In genomic region chr2:25179566-25180217, GRCm38 (mm10) we compare ENCODE assay signal across 8 mouse cellular contexts. TPM values are rescaled to one million over a fixed set of nuclear protein-coding genes. Genes with fewer than 3 reads are reported as not detected.
DNase-seq lines count a peak whose midpoint lies in the region; ATAC-seq and TF ChIP-seq lines count a peak whose summit lies in the region.

No protein-coding gene starts in this region.

- H3K4me1 ChIP-seq in neural tube, embryonic 11.5 days (ENCODE audit: control insufficient read depth, insufficient read depth, low read length) = peaks cover 46% of the 10 kb centered on the region
- H3K4me1 ChIP-seq in limb, embryonic 15.5 days = peaks cover 57% of the 10 kb centered on the region
- H3K4me1 ChIP-seq in stomach, postnatal 0 days (replicated peaks; ENCODE audit: control insufficient read depth, insufficient read depth) = no peaks in the 10 kb centered on the region

- peaks cover 2% of the 10 kb centered on the region; the same call in 1 of the 2 replicates for H3K27me3 ChIP-seq in neural tube, embryonic 11.5 days (ENCODE audit: control insufficient read depth, insufficient read depth, low read length)
- peaks cover 65% of the 10 kb centered on the region for H3K27me3 ChIP-seq in limb, embryonic 15.5 days
- H3K27me3 ChIP-seq in stomach, postnatal 0 days (ENCODE audit: control insufficient read depth, insufficient read depth, low read length) = no peaks in the 10 kb centered on the region; the same call in 1 of the 2 replicates

- peak overlapping the region; percentile 80 for H3K4me3 ChIP-seq in neural tube, embryonic 11.5 days (ENCODE audit: low read depth, low read length)
- H3K4me3 ChIP-seq in limb, embryonic 15.5 days = peak overlapping the region; percentile 50
- peak overlapping the region; percentile 58 for H3K4me3 ChIP-seq in stomach, postnatal 0 days (ENCODE audit: low read depth, low read length)

- peak; percentile 23 for DNase-seq in embryo, embryonic 10 days (ENCODE audit: low spot score)
- no peak for DNase-seq in embryo, embryonic 11 days
- DNase-seq in neural tube, embryonic 11.5 days (ENCODE audit: low spot score) = no peak
- no peak for DNase-seq in neural tube, embryonic 10.5 days (ENCODE audit: extremely low spot score, low spot score)
- DNase-seq in stomach, postnatal 0 days (ENCODE audit: low spot score) = no peak
- no peak for DNase-seq in frontal cortex, postnatal 25 days (ENCODE audit: low spot score in 2 of 2)
- DNase-seq in cerebellum, adult 9-11 months = no peak

- TF ChIP-seq CTCF in stomach, postnatal 0 days (IDR thresholded peaks at IDR 0.05; ENCODE audit: low read depth) = no peak

- 20% methylated on average over 15 of the region's 15 CpGs for whole genome bisulfite sequencing in neural tube, embryonic 11.5 days
- 17% methylated on average over 15 of the region's 15 CpGs for WGBS in limb, embryonic 15.5 days
- WGBS in stomach, postnatal 0 days = 42% methylated on average over 15 of the region's 15 CpGs

- H3K9me3 ChIP-seq in neural tube, embryonic 11.5 days (ENCODE audit: control insufficient read depth, low read length) = no peaks in the 10 kb centered on the region
- H3K9me3 ChIP-seq in limb, embryonic 15.5 days = no peaks in the 10 kb centered on the region
- H3K9me3 ChIP-seq in stomach, postnatal 0 days (ENCODE audit: control insufficient read depth, low read length) = no peaks in the 10 kb centered on the region

- no peaks in the 10 kb centered on the region for H3K36me3 ChIP-seq in neural tube, embryonic 11.5 days (ENCODE audit: control insufficient read depth, insufficient read depth, low read length)
- H3K36me3 ChIP-seq in limb, embryonic 15.5 days = no peaks in the 10 kb centered on the region
- no peaks in the 10 kb centered on the region for H3K36me3 ChIP-seq in stomach, postnatal 0 days (ENCODE audit: control insufficient read depth, insufficient read depth, low read length)

- H3K9ac ChIP-seq in neural tube, embryonic 11.5 days (ENCODE audit: low read length) = peak overlapping the region; percentile 44
- H3K9ac ChIP-seq in limb, embryonic 15.5 days = no peak overlapping the region
- H3K9ac ChIP-seq in stomach, postnatal 0 days (ENCODE audit: low read length) = peak overlapping the region; percentile 41; the same call in 1 of the 2 replicates

- no peak for TF ChIP-seq EP300 in stomach, postnatal 0 days (optimal IDR thresholded peaks at IDR 0.05)

- peak overlapping the region; percentile 34; the same call in 1 of the 2 replicates for H3K27ac ChIP-seq in neural tube, embryonic 11.5 days (ENCODE audit: low read depth, low read length)
- peak overlapping the region; percentile 71 for H3K27ac ChIP-seq in limb, embryonic 15.5 days
- H3K27ac ChIP-seq in stomach, postnatal 0 days (replicated peaks) = peak overlapping the region; percentile 96

- ATAC-seq in neural tube, embryonic 11.5 days (ENCODE audit: insufficient read depth, low FRiP score, low TSS enrichment) = no peak
- no peak for ATAC-seq in limb, embryonic 15.5 days (ENCODE audit: insufficient number of reproducible peaks, low FRiP score, low TSS enrichment, low read depth)
- ATAC-seq in stomach, postnatal 0 days (ENCODE audit: low FRiP score, low TSS enrichment) = no peak

- peak overlapping the region; percentile 53 for H3K4me2 ChIP-seq in neural tube, embryonic 11.5 days (ENCODE audit: low read depth)
- H3K4me2 ChIP-seq in limb, embryonic 15.5 days = peak overlapping the region; percentile 84
- peak overlapping the region; percentile 85 for H3K4me2 ChIP-seq in stomach, postnatal 0 days (replicated peaks; ENCODE audit: low read depth)

RNA-seq across cellular contexts. Expression of gene Nrarp, which starts 0.9 kb away (rescaled TPM):
- polyA plus RNA-seq in neural tube, embryonic 11.5 days (2014; fragmentation: Nextera tagmentation; extraction: Ambion mirVana) = 53.7 and 57.8 TPM in 2 replicates
- 28.5 and 33.5 TPM in 2 replicates for polyA plus RNA-seq in limb, embryonic 15.5 days (2015; fragmentation: Nextera tagmentation; extraction: Ambion mirVana)
- 25.3 and 25.6 TPM in 2 replicates for polyA plus RNA-seq in stomach, postnatal 0 days (2015; fragmentation: Nextera tagmentation; extraction: Ambion mirVana)

RNA-seq across cellular contexts. Expression of gene Tor4a, which starts 17.0 kb away (rescaled TPM):
- polyA plus RNA-seq in neural tube, embryonic 11.5 days (2014; fragmentation: Nextera tagmentation; extraction: Ambion mirVana) = 1.6 and 1.9 TPM in 2 replicates
- 8.9 and 10.0 TPM in 2 replicates for polyA plus RNA-seq in limb, embryonic 15.5 days (2015; fragmentation: Nextera tagmentation; extraction: Ambion mirVana)
- 13.1 and 13.7 TPM in 2 replicates for polyA plus RNA-seq in stomach, postnatal 0 days (2015; fragmentation: Nextera tagmentation; extraction: Ambion mirVana)

RNA-seq across cellular contexts. Expression of gene Nelfb, which starts 31.6 kb away (rescaled TPM):
- 94.8 and 99.8 TPM in 2 replicates for polyA plus RNA-seq in neural tube, embryonic 11.5 days (2014; fragmentation: Nextera tagmentation; extraction: Ambion mirVana)
- polyA plus RNA-seq in limb, embryonic 15.5 days (2015; fragmentation: Nextera tagmentation; extraction: Ambion mirVana) = 114 and 117 TPM in 2 replicates
- polyA plus RNA-seq in stomach, postnatal 0 days (2015; fragmentation: Nextera tagmentation; extraction: Ambion mirVana) = 58.6 and 59.1 TPM in 2 replicates

RNA-seq across cellular contexts. Expression of gene Stpg3, which starts 34.7 kb away (rescaled TPM):
- not detected in 2 replicates for polyA plus RNA-seq in neural tube, embryonic 11.5 days (2014; fragmentation: Nextera tagmentation; extraction: Ambion mirVana)
- polyA plus RNA-seq in limb, embryonic 15.5 days (2015; fragmentation: Nextera tagmentation; extraction: Ambion mirVana) = not detected in 2 replicates
- polyA plus RNA-seq in stomach, postnatal 0 days (2015; fragmentation: Nextera tagmentation; extraction: Ambion mirVana) = not detected in 2 replicates

RNA-seq across cellular contexts. Expression of gene Fam166a, which starts 38.9 kb away (rescaled TPM):
- not detected in 2 replicates for polyA plus RNA-seq in neural tube, embryonic 11.5 days (2014; fragmentation: Nextera tagmentation; extraction: Ambion mirVana)
- 0.81 TPM in 1 of 2 replicates, not detected in the other for polyA plus RNA-seq in limb, embryonic 15.5 days (2015; fragmentation: Nextera tagmentation; extraction: Ambion mirVana)
- 0.92 TPM in 1 of 2 replicates, not detected in the other for polyA plus RNA-seq in stomach, postnatal 0 days (2015; fragmentation: Nextera tagmentation; extraction: Ambion mirVana)

Comparison
In these comparisons a context has a peak if more than half of its experiments do, and no peak if none do; other contexts are left out.
1. H3K27ac ChIP-seq: peak in every context shown above with its lines; median percentile 96 in stomach, postnatal 0 days; 71 in limb, embryonic 15.5 days; 34 in neural tube, embryonic 11.5 days.